Mouse (Mus musculus) erythroblast, embryonic 14.5 days (primary cell): ENCODE results near the gene Olfr774.

ENCODE experiments used
- GATA1 ChIP-seq: IDR thresholded peaks from 2 replicates; pipeline ENCODE4 v1.6.1; 2012; ENCODE audit warnings: low read length, inconsistent platforms, mixed read lengths
- TAL1 ChIP-seq: IDR thresholded peaks from 3 replicates; pipeline ENCODE4 v1.6.1; 2012; ENCODE audit warnings: low read length, inconsistent platforms, mixed read lengths

- no peak for TF ChIP-seq TAL1
- TF ChIP-seq GATA1, result no peak
Observed at GRCm38 (mm10) chr10:129258827-129259226, 22.8 kb downstream of the Olfr774 start, which contains the start of gene Olfr776.
